Mouse (Mus musculus): ENCODE data around the gene Fam118a.

DNA sequence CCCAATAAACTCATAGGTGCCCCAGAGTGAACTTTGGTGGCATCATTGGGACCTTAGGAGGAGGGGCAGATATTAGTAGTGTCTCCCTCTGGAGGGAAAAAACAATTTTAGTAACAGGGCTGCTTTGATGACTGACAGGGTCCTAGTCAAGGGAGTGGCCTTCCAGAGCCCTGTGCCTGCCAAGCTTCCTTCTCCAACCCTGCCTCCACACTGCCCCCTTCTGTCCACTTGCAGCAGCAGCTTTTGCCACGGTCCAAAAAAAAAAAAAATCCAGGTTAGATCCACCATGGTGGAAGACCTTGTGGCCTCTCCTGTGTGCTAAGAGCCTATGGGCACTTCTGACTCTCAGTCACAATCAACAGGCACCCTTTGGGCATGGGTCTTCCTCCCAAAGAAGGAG lies 32.8 kb upstream of the Fam118a start:
- TF ChIP-seq POLR2AphosphoS5 (IDR thresholded peaks at IDR 0.05; ENCODE audit: insufficient replicate concordance, low read depth, low read length): no peak
- TF ChIP-seq TAL1 (conservative IDR thresholded peaks at IDR 0.05; ENCODE audit: low read depth, low read length): no peak
- peak; percentile 56 for TF ChIP-seq CTCF (IDR thresholded peaks at IDR 0.05; ENCODE audit: low read depth, low read length)
